Mouse (Mus musculus) E14TG2a.4 (cell line): Measurements from ENCODE around the gene Rmi1.
"Not testable (repeated sequence)": the region's sequence is repeated elsewhere in the genome, so short reads cannot be mapped to it uniquely, and the experiment has no call there.

Source experiments
- H3K27me3 ChIP-seq: 2 replicates; pipeline ENCODE4 v1.6.1; 2014; ENCODE audit warnings: low read length, control low read depth; ENCODE audit not compliant: insufficient read depth
- H3K36me3 ChIP-seq: 2 replicates; pipeline ENCODE4 v1.6.1; 2014; ENCODE audit warnings: low read length, control low read depth; ENCODE audit not compliant: insufficient read depth
- H3K4me1 ChIP-seq: replicated peaks from 2 replicates; pipeline ENCODE4 v1.6.1; 2014; ENCODE audit warnings: low read depth, low read length, control low read depth
- H3K4me3 ChIP-seq: replicated peaks from 2 replicates; pipeline ENCODE4 v1.5.1; 2014; ENCODE audit warnings: mild to moderate bottlenecking, low read length
- H3K9me3 ChIP-seq: 2 replicates; pipeline ENCODE4 v1.6.1; 2014; ENCODE audit warnings: low read length, control low read depth
- CTCF ChIP-seq: conservative IDR thresholded peaks from 2 replicates; pipeline ENCODE4 v1.5.1; 2014; ENCODE audit warnings: low read length
- NANOG ChIP-seq: IDR thresholded peaks from 2 replicates; pipeline ENCODE4 v1.6.1; 2014; ENCODE audit warnings: borderline replicate concordance, low read length, mixed read lengths
- POU5F1 ChIP-seq: IDR thresholded peaks from 2 replicates; pipeline ENCODE4 v1.6.1; 2014; ENCODE audit warnings: low read length, borderline replicate concordance

Gene Rmi1

GRCm38 (mm10) chr13:58402003-58402743 lies at the start of gene Rmi1:
Gene Rmi1 (plus strand): TSS chr13:58402248.
- no peak for TF ChIP-seq CTCF
- TF ChIP-seq POU5F1: no peak
- TF ChIP-seq NANOG: no peak
- peaks cover 47% of the 10 kb centered on the region for H3K36me3 ChIP-seq
- H3K4me1 ChIP-seq: peaks cover 34% of the 10 kb centered on the region
- peak within 1 kb of the TSS; percentile 95 for H3K4me3 ChIP-seq
- no peaks in the 10 kb centered on the region for H3K9me3 ChIP-seq
- no peaks in the 10 kb centered on the region for H3K27me3 ChIP-seq

DNA sequence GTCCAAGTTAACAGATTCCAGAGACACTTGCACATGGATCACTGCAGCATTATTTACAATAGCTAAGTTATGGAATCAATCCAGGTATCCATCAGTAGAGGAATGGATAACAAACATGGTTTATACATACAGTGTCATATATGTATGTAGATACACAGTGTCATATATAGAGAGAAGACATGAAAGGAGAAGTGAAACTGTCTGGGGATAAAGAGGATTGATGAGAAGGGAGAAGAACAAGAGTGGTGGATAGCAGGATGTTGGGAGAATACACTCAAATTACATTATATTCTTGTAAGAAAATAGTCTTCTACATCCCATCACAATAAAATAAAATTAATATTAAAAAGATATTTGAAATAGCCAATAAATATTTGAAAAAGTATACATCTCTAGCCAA lies 49.1 kb upstream of the Rmi1 start:
- Histone ChIP-seq H3K9me3 (no peaks in the 10 kb centered on the region), H3K4me3 (no peak overlapping the region), H3K36me3 (no peaks in the 10 kb centered on the region), H3K4me1 (no peaks in the 10 kb centered on the region), H3K27me3 (peaks cover 15% of the 10 kb centered on the region)
- TF ChIP-seq NANOG: no peak
- TF ChIP-seq POU5F1: no peak
- no peak for TF ChIP-seq CTCF

- no peaks in the 10 kb centered on the region for H3K9me3 ChIP-seq
- peak within 1 kb of the TSS; percentile 77 for H3K4me3 ChIP-seq
- H3K27me3 ChIP-seq: peaks cover 17% of the 10 kb centered on the region
- no peaks in the 10 kb centered on the region for H3K36me3 ChIP-seq
- TF ChIP-seq CTCF (no peak), NANOG (no peak), POU5F1 (no peak)
- peaks cover 9% of the 10 kb centered on the region; the same call in 1 of the 2 replicates for H3K4me1 ChIP-seq
These were observed 43.3 kb upstream of the Rmi1 start, which contains the start of gene Kif27 for GRCm38 (mm10) chr13:58358629-58359303. Gene Kif27 (minus strand): TSS chr13:58359122.

DNA sequence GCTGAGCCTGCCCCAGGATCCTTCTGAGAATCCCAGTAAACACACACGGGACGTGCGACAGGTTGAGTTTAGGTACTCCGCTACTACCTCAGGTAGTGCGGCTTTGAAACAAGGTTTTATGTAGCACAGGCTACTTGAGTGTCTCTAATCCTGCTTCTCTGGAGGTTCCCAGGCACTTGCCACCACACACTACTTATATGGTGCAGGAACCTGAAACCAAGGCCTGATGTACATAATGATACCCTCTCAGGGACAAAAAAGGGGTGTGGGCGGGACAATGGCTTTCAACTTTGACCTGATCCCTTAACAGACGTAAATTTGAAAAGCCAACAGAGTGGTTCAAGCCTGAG lies 42.8 kb upstream of the Rmi1 start:
- TF ChIP-seq POU5F1: no peak
- TF ChIP-seq CTCF: no peak
- TF ChIP-seq NANOG: no peak
- Histone ChIP-seq H3K36me3 (no peaks in the 10 kb centered on the region), H3K27me3 (peaks cover 17% of the 10 kb centered on the region), H3K9me3 (no peaks in the 10 kb centered on the region), H3K4me3 (peak overlapping the region; percentile 60), H3K4me1 (peaks cover 9% of the 10 kb centered on the region; the same call in 1 of the 2 replicates)

DNA sequence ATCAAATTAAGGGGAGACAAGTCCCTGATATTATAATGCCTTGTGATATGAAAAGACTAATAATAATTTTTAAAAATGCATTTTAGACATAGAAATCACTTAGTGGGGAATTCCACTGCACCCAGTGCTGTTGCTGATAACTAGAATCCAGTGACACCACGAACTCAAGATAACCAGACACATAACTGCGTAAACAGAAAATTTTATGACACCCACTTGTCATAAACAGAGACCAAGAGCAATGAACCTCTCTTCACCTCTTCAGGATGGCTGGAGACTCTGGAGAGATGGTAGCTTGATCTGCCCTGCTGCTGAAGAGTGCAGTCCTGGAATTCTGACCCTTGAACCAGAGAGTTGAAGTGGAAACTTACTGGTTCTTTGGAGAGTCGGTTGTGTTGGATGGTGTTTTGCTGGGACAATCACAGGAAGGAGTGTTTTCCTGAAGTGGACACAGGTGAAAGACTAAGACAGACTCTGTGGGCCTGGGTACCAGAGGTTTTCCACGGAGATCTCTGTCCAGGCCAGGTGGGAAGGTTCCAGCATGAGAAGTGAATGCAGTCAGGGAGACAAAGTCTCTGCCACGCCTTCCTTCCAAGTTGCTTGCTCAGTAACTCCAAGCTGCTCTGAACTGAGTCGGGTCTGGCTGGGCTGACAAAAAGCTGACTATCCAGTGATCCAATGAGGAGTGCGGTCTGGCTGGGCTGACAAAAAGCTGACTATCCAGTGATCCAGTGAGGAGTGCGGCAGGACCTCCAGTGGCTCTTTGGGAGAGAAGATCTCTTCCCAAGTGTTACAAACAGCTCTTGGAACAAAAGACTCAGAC lies 37.5 kb upstream of the Rmi1 start:
- TF ChIP-seq NANOG (no peak), POU5F1 (no peak), CTCF (no peak)
- no peaks in the 10 kb centered on the region; the same call in 1 of the 2 replicates for H3K27me3 ChIP-seq
- H3K36me3 ChIP-seq: no peaks in the 10 kb centered on the region
- H3K4me1 ChIP-seq: peaks cover 28% of the 10 kb centered on the region
- no peak overlapping the region for H3K4me3 ChIP-seq
- H3K9me3 ChIP-seq: no peaks in the 10 kb centered on the region

- H3K36me3 ChIP-seq, H3K4me3 ChIP-seq: not testable (repeated sequence)
These were observed 36.9 kb upstream of the Rmi1 start for GRCm38 (mm10) chr13:58365179-58365578.

DNA sequence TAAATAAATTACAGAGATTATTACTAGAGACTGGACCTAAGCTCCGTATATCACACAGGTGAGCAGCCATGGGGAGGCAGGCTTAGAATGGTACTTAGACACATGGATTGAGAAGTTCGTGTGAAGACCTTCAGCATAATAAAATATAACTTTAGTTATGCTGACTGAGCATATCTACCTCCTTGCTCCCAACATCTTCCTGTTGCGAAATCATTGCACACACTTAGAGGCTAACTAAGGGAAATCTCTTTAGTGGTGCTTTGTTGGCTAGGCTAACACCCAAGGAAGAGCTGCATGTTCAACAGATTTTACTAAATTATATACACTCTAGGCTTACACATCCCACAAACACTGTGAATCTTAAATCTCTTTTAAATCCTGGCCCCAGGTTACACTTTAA lies 35.7 kb upstream of the Rmi1 start:
- no peaks in the 10 kb centered on the region for H3K36me3 ChIP-seq
- H3K4me1 ChIP-seq: peaks cover 24% of the 10 kb centered on the region
- no peaks in the 10 kb centered on the region for H3K9me3 ChIP-seq
- H3K4me3 ChIP-seq: no peak overlapping the region
- TF ChIP-seq CTCF (no peak), POU5F1 (no peak), NANOG (no peak)
- no peaks in the 10 kb centered on the region for H3K27me3 ChIP-seq

More at GRCm38 (mm10) chr13:58365179-58365578, 36.9 kb upstream of the Rmi1 start:
- not testable (repeated sequence) for H3K27me3 ChIP-seq, H3K9me3 ChIP-seq
- peaks cover 27% of the 10 kb centered on the region for H3K4me1 ChIP-seq

- TF ChIP-seq CTCF: no peak
- no peak for TF ChIP-seq POU5F1
- no peak for TF ChIP-seq NANOG
- Histone ChIP-seq H3K9me3 (no peaks in the 10 kb centered on the region), H3K27me3 (no peaks in the 10 kb centered on the region), H3K4me1 (peaks cover 24% of the 10 kb centered on the region), H3K36me3 (no peaks in the 10 kb centered on the region), H3K4me3 (no peak overlapping the region)
These were observed 34.4 kb upstream of the Rmi1 start for GRCm38 (mm10) chr13:58367641-58368040.
